Mouse (Mus musculus): ENCODE data around the gene Acss1.

DNA sequence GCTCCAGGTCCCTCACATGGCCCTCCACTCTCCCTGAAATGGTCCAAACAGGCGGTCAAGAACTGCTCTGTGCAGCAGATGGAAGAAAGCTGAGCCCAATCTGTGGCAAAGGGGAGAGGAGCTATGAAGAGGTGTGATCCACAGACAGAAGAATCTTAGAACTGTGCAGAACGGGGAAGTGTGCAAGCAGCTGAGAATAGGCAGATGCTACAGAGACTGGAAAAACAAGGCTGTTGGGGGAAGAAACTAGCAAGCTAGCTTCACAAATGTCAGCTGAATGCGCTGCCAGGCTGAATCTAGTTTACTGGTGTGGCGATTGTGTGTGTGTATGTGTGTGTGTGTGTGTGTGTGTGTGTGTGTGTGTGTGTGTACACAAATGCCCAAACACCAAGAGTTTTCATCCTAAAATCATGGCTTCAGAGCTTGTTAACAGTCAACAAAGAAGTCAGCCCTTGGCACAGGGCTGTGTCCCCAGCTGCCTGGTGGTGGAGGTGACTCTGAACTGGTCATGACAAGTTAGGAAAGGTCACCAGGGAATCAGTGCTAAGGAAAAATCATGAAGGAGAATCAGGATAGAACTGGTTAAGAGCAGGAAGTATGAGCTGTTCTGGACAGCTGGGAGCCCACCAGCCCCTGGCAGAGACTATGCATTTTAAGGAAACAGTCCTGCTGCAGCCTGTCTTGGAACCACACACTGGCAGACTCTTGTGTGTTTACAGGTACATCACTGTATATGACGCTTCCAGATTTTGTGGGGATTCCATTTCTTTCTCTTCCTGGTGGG is 7.4 kb downstream of the Acss1 start:
- TF ChIP-seq CTCF (IDR thresholded peaks at IDR 0.05; ENCODE audit: borderline replicate concordance, insufficient read depth, low read length) = no peak
- TF ChIP-seq POLR2A (IDR thresholded peaks at IDR 0.05; ENCODE audit: low read depth, low read length) = no peak

Data from embryonic fibroblast, embryonic 13.5 days (primary cell).